Mouse (Mus musculus) liver, adult 2 months (tissue): ENCODE measurements around the gene Svop.

Experiments used
- CTCF ChIP-seq: fragments of 200-500 bp; IDR thresholded peaks from 2 replicates; pipeline ENCODE4 v1.5.1; 2011; ENCODE audit warnings: low read depth, low read length, control low read depth
- POLR2A ChIP-seq: fragments of 200-500 bp; IDR thresholded peaks from 2 replicates; pipeline ENCODE4 v1.6.1; 2011; ENCODE audit warnings: low read length, control low read depth; ENCODE audit not compliant: insufficient read depth; ENCODE audit errors: extremely low read depth

GRCm38 (mm10) chr5:114072262-114072661 is 19.1 kb downstream of the Svop start:
- TF ChIP-seq POLR2A (no peak), CTCF (no peak)
